Mouse (Mus musculus): ENCODE data around the gene Trim2.

DNA sequence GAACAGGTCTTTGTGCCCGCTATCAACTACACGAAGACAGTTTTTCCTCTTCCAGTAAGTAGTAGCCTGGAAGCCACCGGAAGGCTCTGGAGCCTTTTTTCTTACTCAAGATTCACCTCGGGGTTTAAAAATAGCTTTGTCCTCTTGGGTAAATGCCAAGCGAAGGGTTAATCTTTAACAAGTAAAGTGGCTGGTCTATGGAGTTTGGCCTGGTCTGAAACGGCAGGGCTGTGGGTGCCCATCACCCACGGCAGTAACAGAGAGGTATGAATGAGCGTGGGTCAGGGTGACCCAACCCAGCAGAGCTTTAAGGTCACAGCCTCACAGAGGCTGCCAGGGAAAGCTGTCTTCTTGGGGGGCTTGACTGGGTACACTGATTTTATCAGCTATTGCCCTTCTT is 23.2 kb downstream of the Trim2 start:
- TF ChIP-seq CTCF (IDR thresholded peaks at IDR 0.05; ENCODE audit: borderline replicate concordance, extremely low read depth, insufficient read depth, insufficient read length), result no peak
- TF ChIP-seq POLR2A (IDR thresholded peaks at IDR 0.05; ENCODE audit: borderline replicate concordance, extremely low read depth, insufficient read depth, insufficient read length, poor library complexity, severe bottlenecking), result no peak
